Mouse (Mus musculus): ENCODE data around the gene Tbl1xr1. TPM values are rescaled to one million over a fixed set of nuclear protein-coding genes. Genes with fewer than 3 reads are reported as not detected.

The Tbl1xr1 gene
- polyA plus RNA-seq, 1 experiment from 2014 or later, result 29.0 TPM

- WGBS, result 42% methylated on average over 3 of the region's 4 CpGs
- ATAC-seq (ENCODE audit: borderline replicate concordance, extremely low read depth, low FRiP score, low TSS enrichment), result no peak
- Histone ChIP-seq H3K36me3 (no peaks in the 10 kb centered on the region), H3K9me3 (no peaks in the 10 kb centered on the region), H3K4me3 (no peak overlapping the region), H3K9ac (no peak overlapping the region), H3K27ac (no peak overlapping the region), H3K4me2 (no peak overlapping the region), H3K27me3 (no peaks in the 10 kb centered on the region), H3K4me1 (no peaks in the 10 kb centered on the region)
Observed at GRCm38 (mm10) chr3:22180076-22180475, 103.6 kb downstream of the Tbl1xr1 start.

GRCm38 (mm10) chr3:22181026-22181425 is 104.6 kb downstream of the Tbl1xr1 start:
- H3K4me1 ChIP-seq, result no peaks in the 10 kb centered on the region
- no peak overlapping the region for H3K4me3 ChIP-seq
- H3K27ac ChIP-seq, result no peak overlapping the region
- no peak overlapping the region for H3K4me2 ChIP-seq
- no peak for ATAC-seq (ENCODE audit: borderline replicate concordance, extremely low read depth, low FRiP score, low TSS enrichment)
- no peaks in the 10 kb centered on the region for H3K9me3 ChIP-seq
- H3K9ac ChIP-seq, result no peak overlapping the region
- 95% methylated on average over 2 of the region's 2 CpGs for WGBS
- no peaks in the 10 kb centered on the region for H3K27me3 ChIP-seq
- H3K36me3 ChIP-seq, result no peaks in the 10 kb centered on the region

- Histone ChIP-seq H3K4me3 (no peak overlapping the region), H3K4me2 (no peak overlapping the region), H3K27me3 (no peaks in the 10 kb centered on the region), H3K36me3 (0 out of 2 replicates have a peak, but pooled peaks cover 7% of the 10 kb centered on the region), H3K9me3 (no peaks in the 10 kb centered on the region), H3K27ac (no peak overlapping the region), H3K4me1 (no peaks in the 10 kb centered on the region), H3K9ac (no peak overlapping the region)
- WGBS, result 95% methylated on average over 4 of the region's 4 CpGs
- no peak for ATAC-seq (ENCODE audit: borderline replicate concordance, extremely low read depth, low FRiP score, low TSS enrichment)
Observed at GRCm38 (mm10) chr3:22185265-22185664, 108.8 kb downstream of the Tbl1xr1 start.

GRCm38 (mm10) chr3:22190498-22190897 is 114.0 kb downstream of the Tbl1xr1 start:
- no peaks in the 10 kb centered on the region for H3K4me1 ChIP-seq
- H3K9me3 ChIP-seq, result no peaks in the 10 kb centered on the region
- no peak; the same call in 1 of the 2 replicates for ATAC-seq (ENCODE audit: borderline replicate concordance, extremely low read depth, low FRiP score, low TSS enrichment)
- H3K4me3 ChIP-seq, result no peak overlapping the region
- no peak overlapping the region for H3K4me2 ChIP-seq
- H3K27me3 ChIP-seq, result no peaks in the 10 kb centered on the region
- no peak overlapping the region for H3K27ac ChIP-seq
- peaks cover 44% of the 10 kb centered on the region for H3K36me3 ChIP-seq
- H3K9ac ChIP-seq, result no peak overlapping the region

GRCm38 (mm10) chr3:22192931-22193330 is 116.5 kb downstream of the Tbl1xr1 start:
- Histone ChIP-seq H3K27ac (no peak overlapping the region), H3K9ac (no peak overlapping the region), H3K4me3 (no peak overlapping the region), H3K36me3 (peaks cover 60% of the 10 kb centered on the region), H3K9me3 (no peaks in the 10 kb centered on the region), H3K27me3 (no peaks in the 10 kb centered on the region), H3K4me1 (no peaks in the 10 kb centered on the region), H3K4me2 (no peak overlapping the region)
- no peak for ATAC-seq (ENCODE audit: borderline replicate concordance, extremely low read depth, low FRiP score, low TSS enrichment)
- WGBS, result 90% methylated on average over 5 of the region's 5 CpGs

GRCm38 (mm10) chr3:22194185-22194856 is 117.9 kb downstream of the Tbl1xr1 start:
- WGBS, result 82% methylated on average over 7 of the region's 7 CpGs

GRCm38 (mm10) chr3:22198802-22199201 is 122.3 kb downstream of the Tbl1xr1 start:
- H3K27ac ChIP-seq, result no peak overlapping the region
- no peak overlapping the region for H3K9ac ChIP-seq
- H3K36me3 ChIP-seq, result peaks cover 61% of the 10 kb centered on the region
- no peaks in the 10 kb centered on the region for H3K27me3 ChIP-seq
- no peaks in the 10 kb centered on the region for H3K9me3 ChIP-seq
- H3K4me3 ChIP-seq, result no peak overlapping the region
- H3K4me1 ChIP-seq, result no peaks in the 10 kb centered on the region
- H3K4me2 ChIP-seq, result no peak overlapping the region
- no peak for ATAC-seq (ENCODE audit: borderline replicate concordance, extremely low read depth, low FRiP score, low TSS enrichment)
- WGBS, result 82% methylated on average over 1 of the region's 1 CpGs

More at GRCm38 (mm10) chr3:22194185-22194856, 117.9 kb downstream of the Tbl1xr1 start:
- Histone ChIP-seq H3K9me3 (no peaks in the 10 kb centered on the region), H3K4me3 (no peak overlapping the region), H3K27ac (no peak overlapping the region), H3K9ac (no peak overlapping the region), H3K4me2 (no peak overlapping the region), H3K27me3 (no peaks in the 10 kb centered on the region), H3K4me1 (no peaks in the 10 kb centered on the region), H3K36me3 (peaks cover 68% of the 10 kb centered on the region)
- ATAC-seq (ENCODE audit: borderline replicate concordance, extremely low read depth, low FRiP score, low TSS enrichment), result no peak

GRCm38 (mm10) chr3:22204186-22204585 is 127.7 kb downstream of the Tbl1xr1 start:
- no peak overlapping the region for H3K9ac ChIP-seq
- no peak overlapping the region for H3K27ac ChIP-seq
- H3K36me3 ChIP-seq, result peaks cover 47% of the 10 kb centered on the region
- no peaks in the 10 kb centered on the region for H3K27me3 ChIP-seq
- WGBS, result 95% methylated on average over 3 of the region's 3 CpGs
- ATAC-seq (ENCODE audit: borderline replicate concordance, extremely low read depth, low FRiP score, low TSS enrichment), result no peak
- no peak overlapping the region for H3K4me2 ChIP-seq
- no peaks in the 10 kb centered on the region for H3K4me1 ChIP-seq
- no peaks in the 10 kb centered on the region for H3K9me3 ChIP-seq
- H3K4me3 ChIP-seq, result no peak overlapping the region

GRCm38 (mm10) chr3:22221557-22221956 is 145.1 kb downstream of the Tbl1xr1 start:
- ATAC-seq (ENCODE audit: borderline replicate concordance, extremely low read depth, low FRiP score, low TSS enrichment), result no peak
- H3K9ac ChIP-seq, result no peak overlapping the region
- H3K4me1 ChIP-seq, result no peaks in the 10 kb centered on the region
- H3K27me3 ChIP-seq, result no peaks in the 10 kb centered on the region
- WGBS, result 77% methylated on average over 2 of the region's 2 CpGs
- H3K36me3 ChIP-seq, result no peaks in the 10 kb centered on the region
- H3K9me3 ChIP-seq, result no peaks in the 10 kb centered on the region
- H3K4me3 ChIP-seq, result no peak overlapping the region
- H3K4me2 ChIP-seq, result no peak overlapping the region
- H3K27ac ChIP-seq, result no peak overlapping the region

- Histone ChIP-seq H3K9me3 (no peaks in the 10 kb centered on the region), H3K4me1 (no peaks in the 10 kb centered on the region), H3K27ac (no peak overlapping the region), H3K4me2 (no peak overlapping the region), H3K4me3 (no peak overlapping the region), H3K9ac (no peak overlapping the region), H3K27me3 (no peaks in the 10 kb centered on the region), H3K36me3 (no peaks in the 10 kb centered on the region)
- ATAC-seq (ENCODE audit: borderline replicate concordance, extremely low read depth, low FRiP score, low TSS enrichment), result peak; percentile 14; the same call in 1 of the 2 replicates
- 39% methylated on average over 12 of the region's 12 CpGs for WGBS
Observed at GRCm38 (mm10) chr3:22222351-22222750, 145.9 kb downstream of the Tbl1xr1 start.

GRCm38 (mm10) chr3:22223023-22223422 is 146.6 kb downstream of the Tbl1xr1 start:
- no peak overlapping the region for H3K27ac ChIP-seq
- H3K27me3 ChIP-seq, result no peaks in the 10 kb centered on the region
- no peak overlapping the region for H3K4me3 ChIP-seq
- H3K9ac ChIP-seq, result no peak overlapping the region
- no peaks in the 10 kb centered on the region for H3K36me3 ChIP-seq
- 89% methylated on average over 5 of the region's 5 CpGs for WGBS
- no peaks in the 10 kb centered on the region for H3K9me3 ChIP-seq
- H3K4me2 ChIP-seq, result no peak overlapping the region
- no peaks in the 10 kb centered on the region for H3K4me1 ChIP-seq
- no peak for ATAC-seq (ENCODE audit: borderline replicate concordance, extremely low read depth, low FRiP score, low TSS enrichment)

- H3K4me1 ChIP-seq, result no peaks in the 10 kb centered on the region
- no peaks in the 10 kb centered on the region for H3K27me3 ChIP-seq
- no peak for ATAC-seq (ENCODE audit: borderline replicate concordance, extremely low read depth, low FRiP score, low TSS enrichment)
- H3K9me3 ChIP-seq, result no peaks in the 10 kb centered on the region
- no peak overlapping the region for H3K4me3 ChIP-seq
- H3K9ac ChIP-seq, result no peak overlapping the region
- H3K27ac ChIP-seq, result no peak overlapping the region
- no peaks in the 10 kb centered on the region for H3K36me3 ChIP-seq
- 72% methylated on average over 3 of the region's 3 CpGs for WGBS
- H3K4me2 ChIP-seq, result no peak overlapping the region
Observed at GRCm38 (mm10) chr3:22228052-22228451, 151.6 kb downstream of the Tbl1xr1 start.

- Histone ChIP-seq H3K9me3 (no peaks in the 10 kb centered on the region), H3K27ac (no peak overlapping the region), H3K9ac (no peak overlapping the region), H3K4me2 (no peak overlapping the region), H3K36me3 (no peaks in the 10 kb centered on the region), H3K4me1 (no peaks in the 10 kb centered on the region), H3K27me3 (no peaks in the 10 kb centered on the region), H3K4me3 (no peak overlapping the region)
- WGBS, result 48% methylated on average over 3 of the region's 3 CpGs
- ATAC-seq (ENCODE audit: borderline replicate concordance, extremely low read depth, low FRiP score, low TSS enrichment), result no peak
Observed at GRCm38 (mm10) chr3:22230635-22231034, 154.2 kb downstream of the Tbl1xr1 start.
